Mouse (Mus musculus): ENCODE results near the gene Gngt1. TPM values are rescaled to one million over a fixed set of nuclear protein-coding genes. Genes with fewer than 3 reads are reported as not detected.

Gene Gngt1
- polyA plus RNA-seq, 1 experiment from 2014 or later, result 0.24 TPM

DNA sequence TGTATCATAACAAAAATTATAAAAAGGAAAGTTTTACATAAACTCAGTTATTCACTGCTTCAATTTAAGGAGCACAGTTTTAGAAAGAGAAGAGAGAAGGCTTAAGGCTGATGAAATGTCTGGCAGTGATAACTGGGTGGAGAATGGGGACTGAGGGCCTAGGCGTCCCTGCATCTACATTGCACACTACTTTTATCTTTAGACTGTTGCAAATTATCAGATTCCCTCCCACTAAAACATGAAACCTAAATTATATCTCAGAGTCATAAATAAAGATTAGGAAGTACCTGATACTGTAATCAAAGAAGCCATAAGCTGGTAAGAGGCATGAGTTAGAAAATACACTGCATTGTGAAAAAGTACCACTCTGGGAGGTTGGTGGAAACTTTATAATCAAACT lies 48.2 kb downstream of the Gngt1 start:
- no peak overlapping the region for H3K4me3 ChIP-seq (ENCODE audit: low read depth, low read length)
- H3K4me1 ChIP-seq (ENCODE audit: control insufficient read depth, insufficient read depth, low read length), result no peaks in the 10 kb centered on the region
- WGBS, result 65% methylated on average over 1 of the region's 1 CpGs
- H3K36me3 ChIP-seq (ENCODE audit: control insufficient read depth, insufficient read depth, low read length), result no peaks in the 10 kb centered on the region
- H3K27ac ChIP-seq (replicated peaks; ENCODE audit: low read depth, low read length), result no peak overlapping the region
- no peak for DNase-seq (ENCODE audit: low spot score)
- no peak overlapping the region for H3K9ac ChIP-seq (ENCODE audit: low read depth, low read length)
- no peaks in the 10 kb centered on the region for H3K9me3 ChIP-seq (ENCODE audit: control insufficient read depth, low read length)
- no peaks in the 10 kb centered on the region for H3K27me3 ChIP-seq (replicated peaks; ENCODE audit: control insufficient read depth, insufficient read depth, low read length)
- ATAC-seq (ENCODE audit: low read depth), result no peak
- H3K4me2 ChIP-seq (ENCODE audit: low read depth, low read length), result no peak overlapping the region

Other genes starting within 250 kb of the Gngt1 start
- 0.37 and 0.81 TPM in 2 replicates for gene Calcr, start 229.1 kb upstream of the Gngt1 start, polyA plus RNA-seq (2014; fragmentation: Nextera tagmentation; extraction: Ambion mirVana)
- 3.5 TPM in 2 replicates for gene Tfpi2, start 4.9 kb upstream of the Gngt1 start, polyA plus RNA-seq (2014; fragmentation: Nextera tagmentation; extraction: Ambion mirVana)
- 86.6 and 96.9 TPM in 2 replicates for gene Gng11, start 10.1 kb downstream of the Gngt1 start, polyA plus RNA-seq (2014; fragmentation: Nextera tagmentation; extraction: Ambion mirVana)
- gene Bet1, start 93.2 kb downstream of the Gngt1 start, polyA plus RNA-seq (2014; fragmentation: Nextera tagmentation; extraction: Ambion mirVana), result 78.0 and 78.8 TPM in 2 replicates

All from embryonic facial prominence, embryonic 14.5 days (tissue).